Mouse (Mus musculus) retina, adult 2 months (tissue): ENCODE results near the gene Abi3bp.
A peak's percentile ranks its signal among the peaks of the same experiment; 100 is the strongest.

Source experiments
- DNase-seq: peaks from one replicate; pipeline ENCODE4 v3.0.0-alpha.2; 2012; ENCODE audit warnings: low read depth, low spot score

Abi3bp gene

DNA sequence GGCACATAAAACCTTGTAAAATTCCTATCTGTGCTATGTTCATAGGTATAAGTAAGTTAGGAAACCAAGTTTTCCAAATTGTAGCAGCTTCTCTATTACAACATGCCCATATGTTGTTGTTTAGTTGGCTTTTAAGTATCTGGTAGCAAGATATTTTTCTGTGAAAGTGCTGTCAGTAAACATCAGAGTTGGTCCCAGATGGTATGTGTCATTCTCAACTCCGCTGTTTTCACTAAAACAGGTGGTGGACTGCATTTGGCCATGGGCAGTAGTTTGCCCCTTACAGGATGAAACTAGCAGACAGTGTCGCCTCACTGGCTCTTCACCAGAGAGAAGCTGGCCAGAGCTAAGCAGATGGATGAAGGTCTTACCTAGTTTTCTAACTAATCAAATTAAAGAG lies 26.3 kb downstream of the Abi3bp start:
- no peak for DNase-seq

DNA sequence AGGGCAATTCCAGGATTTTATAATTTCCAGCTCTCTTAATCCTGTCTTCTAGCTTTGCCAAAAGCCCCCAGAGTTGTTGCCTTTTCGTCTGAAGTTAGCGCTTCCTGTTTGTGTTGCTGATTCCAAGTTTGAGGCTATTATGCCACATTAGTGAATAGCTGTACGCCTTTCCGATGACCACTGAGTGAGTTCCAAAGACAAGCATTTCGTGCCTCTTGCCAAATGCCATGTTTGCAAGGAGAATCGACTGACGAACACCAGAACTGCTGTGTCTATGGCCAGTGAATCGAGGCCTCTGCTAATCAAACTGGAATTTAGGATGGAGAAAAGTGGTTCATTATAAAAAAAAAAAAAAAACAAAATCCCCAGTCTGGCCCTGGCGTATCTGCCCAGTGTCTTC lies 40.3 kb downstream of the Abi3bp start:
- no peak for DNase-seq

DNA sequence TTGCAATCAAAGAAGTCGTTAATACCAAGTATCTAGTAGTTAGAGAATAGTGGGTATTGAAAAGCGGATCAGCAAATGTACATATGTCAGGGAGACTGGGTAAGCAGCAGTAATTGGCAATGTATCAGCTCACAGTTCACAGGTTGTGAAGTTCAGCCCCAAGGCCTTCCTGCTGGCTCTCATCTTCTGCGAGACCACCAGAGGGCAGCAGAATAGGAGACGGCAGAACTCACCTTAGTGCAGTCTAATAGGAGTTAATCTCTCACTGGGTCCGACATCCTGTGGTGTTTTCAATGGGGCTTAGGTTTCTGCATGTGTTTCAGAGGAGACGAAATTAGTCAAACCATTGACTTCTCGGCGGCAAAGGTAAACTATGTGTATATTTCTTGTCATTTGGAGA lies 46.7 kb downstream of the Abi3bp start:
- no peak for DNase-seq

DNA sequence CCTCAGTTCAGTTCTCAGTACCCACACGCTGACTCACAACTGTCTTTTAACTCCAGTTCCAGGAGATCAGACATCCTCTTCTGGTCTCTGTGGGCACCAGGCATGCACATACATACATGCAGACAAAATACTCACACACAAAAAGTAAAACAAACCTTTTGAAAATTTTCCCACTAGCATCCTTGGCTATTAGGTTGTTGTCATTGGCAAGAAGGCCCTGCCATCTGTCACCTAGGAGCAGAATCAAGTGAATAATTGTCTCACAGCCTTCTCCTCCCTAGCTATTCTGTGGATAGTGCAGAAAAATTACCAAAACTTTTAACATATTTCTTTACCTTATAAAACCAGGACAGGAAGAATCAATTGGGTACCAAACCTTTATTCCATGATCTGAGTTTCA lies 48.8 kb downstream of the Abi3bp start:
- DNase-seq = no peak

DNA sequence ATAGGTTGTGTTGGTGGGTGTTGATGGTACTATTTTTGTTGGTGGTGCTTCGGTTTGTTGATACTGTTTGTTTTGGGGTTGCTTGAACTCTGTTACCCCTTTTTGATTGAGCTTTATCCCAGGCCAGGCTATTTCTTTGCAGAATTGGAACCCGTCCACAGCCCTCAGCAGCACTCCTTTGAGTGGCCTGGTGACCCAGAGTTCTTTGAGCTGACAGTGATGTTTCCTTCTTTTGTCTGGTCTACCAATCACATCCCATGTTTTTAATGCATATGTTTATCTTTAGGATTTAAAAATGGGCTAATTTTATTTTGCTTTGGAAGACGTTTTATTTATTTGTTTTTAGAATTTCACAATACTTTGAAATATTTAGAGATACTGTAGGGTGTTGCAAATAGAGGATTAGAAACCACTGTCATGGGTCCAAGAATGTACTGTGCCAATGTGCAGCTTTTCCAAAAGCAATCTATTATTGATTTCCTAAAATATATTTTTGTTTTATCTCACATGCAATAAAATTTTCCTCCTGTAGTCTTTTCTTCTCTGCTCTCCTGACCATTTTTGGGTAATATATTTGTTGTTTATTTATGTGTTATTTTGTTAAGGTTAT lies 50.5 kb downstream of the Abi3bp start:
- no peak for DNase-seq

DNA sequence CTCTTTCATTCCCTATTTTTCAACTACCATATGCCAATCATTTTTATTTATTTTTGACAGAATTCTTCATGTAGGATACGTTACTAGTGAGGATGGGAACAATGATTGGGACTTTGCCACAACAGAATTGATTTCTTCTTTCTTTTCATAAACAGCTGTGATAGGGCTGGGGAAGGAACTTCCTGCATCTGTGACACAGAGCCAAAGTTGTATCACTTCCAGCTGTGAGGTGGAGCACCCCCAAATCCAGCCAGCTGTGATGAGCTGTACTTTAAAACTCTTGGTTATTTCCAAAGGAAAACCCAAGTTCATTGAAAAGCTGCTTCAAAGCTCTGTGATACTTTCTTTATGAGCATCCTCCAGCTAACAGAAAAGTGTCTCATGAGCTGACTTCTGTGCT lies 101.9 kb downstream of the Abi3bp start:
- DNase-seq = no peak

DNA sequence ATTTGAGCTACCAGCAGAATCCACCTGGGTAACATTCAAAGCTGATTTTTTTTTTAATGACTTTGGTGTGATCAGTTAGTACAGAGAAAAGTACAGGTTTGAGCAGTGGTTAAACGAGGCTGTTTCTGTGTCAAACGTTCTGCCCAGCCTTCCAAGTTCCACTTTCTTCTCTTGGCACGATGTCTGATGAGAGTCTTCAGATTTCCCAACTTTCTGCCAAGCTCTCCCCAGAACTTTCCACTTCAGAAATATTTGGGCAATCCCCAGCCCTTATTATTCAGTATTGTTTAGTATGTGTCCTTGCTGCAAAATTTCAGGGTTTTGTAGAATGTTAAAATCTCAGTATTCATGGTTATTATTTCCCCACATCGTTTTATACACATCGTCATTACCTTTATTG lies 115.9 kb downstream of the Abi3bp start:
- no peak for DNase-seq

DNA sequence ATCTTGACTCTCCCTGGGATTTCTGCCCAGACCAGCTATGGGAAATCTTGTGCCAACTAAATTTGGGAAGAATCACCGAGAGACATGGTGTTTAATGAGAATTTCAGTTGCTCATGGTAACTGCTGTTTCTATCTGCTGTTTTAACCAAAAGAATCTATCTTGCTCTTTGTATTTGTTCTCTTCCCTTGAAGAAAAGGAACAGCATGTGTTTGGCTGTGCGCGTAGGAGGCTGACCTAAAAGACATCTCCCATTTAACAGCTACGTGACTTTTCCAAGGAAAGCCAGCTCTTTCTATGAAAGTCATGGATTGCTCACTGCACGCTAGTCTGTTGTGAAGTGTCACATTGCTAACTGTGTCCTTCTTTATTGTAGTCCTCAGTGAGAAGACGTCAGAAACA lies 117.2 kb downstream of the Abi3bp start:
- DNase-seq = no peak

DNA sequence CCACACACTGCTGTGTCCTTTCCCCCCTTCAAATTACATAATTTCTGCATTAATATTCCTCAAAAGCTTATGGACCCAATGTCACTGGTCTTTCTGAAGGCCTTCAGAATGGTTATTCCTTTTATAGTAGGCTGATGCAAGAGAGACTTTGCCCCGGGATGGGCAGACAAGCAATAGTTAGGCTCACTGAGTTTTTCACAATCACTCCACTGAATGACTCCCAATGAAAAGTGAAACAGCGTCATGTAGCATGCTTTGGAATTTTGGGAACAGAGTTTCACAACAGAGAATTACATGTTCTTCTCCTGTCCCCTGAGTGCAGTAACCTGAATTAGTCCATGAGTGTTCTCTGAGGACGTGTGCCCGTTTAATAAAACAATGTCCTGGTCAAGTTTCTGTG lies 120.7 kb downstream of the Abi3bp start:
- no peak for DNase-seq

DNA sequence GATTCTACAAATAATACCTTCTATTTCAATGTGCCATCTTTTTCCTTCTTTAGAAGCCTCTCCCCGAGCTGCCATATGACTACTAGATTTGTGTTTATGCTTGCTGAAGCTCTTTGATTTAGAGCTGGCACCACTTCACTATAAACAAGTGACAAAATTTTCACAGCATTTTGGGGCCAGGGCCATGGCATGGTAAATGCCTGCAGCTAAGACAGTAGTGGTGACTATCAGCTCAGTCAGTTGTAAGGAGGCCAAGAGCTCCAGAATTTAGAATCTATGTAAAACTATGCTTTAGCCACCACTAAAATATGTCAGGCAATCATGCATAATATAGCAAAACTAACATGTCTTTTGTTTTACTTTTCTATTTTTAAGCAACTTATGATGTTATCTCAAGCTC lies 124.7 kb downstream of the Abi3bp start:
- no peak for DNase-seq

DNA sequence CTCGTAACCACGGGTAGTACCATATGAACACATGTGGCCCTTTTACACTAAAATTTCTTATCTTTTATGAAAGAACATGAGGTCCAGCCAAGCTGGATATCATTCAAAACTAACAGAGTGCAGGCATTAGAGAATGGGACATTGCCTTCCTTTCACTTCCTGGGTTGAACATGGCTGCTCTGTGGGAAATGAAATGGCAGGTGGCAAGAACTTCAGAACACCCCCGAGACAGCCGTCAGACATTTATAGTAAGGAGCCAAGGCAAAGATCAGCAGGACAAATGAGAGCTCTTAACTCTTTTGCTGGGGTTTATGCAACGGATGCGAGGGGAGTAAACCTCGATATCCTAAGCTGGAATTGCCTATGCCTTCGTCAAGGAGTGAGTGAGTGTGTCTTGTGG lies 132.9 kb downstream of the Abi3bp start:
- no peak for DNase-seq

DNA sequence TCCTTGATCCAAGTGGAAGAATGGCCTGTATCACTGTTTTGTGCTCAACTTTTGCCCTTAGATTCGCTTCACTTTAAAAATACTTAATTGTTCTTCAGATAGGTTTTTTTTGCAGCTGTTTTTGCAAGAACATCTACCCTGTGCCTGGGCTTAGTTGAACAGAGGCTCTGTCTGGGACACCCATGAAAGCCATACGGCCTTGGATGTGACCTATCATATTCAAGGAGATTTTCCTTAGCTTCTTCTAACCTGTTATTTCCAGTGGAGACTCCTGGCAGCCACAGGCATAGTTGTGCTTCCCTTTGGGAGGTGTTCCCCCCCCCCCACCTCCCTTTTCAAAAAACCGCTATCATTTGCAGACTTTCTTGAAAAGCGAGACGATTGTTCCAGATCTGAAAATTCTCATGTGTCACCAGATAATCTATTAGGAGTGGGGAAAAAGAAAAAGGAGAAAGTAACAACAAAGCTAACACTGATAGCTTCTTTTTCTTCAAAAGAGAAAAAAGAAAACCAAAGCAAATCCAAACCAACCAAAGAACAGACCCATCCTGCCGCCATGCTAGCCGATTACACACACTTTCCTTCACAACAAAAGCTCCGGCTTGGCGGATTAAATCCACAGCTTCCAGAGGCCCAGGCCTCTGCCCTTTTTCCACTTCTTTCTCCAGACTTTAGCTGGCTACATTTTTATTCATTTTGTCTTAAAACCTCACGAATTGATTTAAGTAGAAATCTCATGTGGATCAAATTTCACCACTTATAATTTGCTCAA lies 133.6 kb downstream of the Abi3bp start:
- DNase-seq = no peak

DNA sequence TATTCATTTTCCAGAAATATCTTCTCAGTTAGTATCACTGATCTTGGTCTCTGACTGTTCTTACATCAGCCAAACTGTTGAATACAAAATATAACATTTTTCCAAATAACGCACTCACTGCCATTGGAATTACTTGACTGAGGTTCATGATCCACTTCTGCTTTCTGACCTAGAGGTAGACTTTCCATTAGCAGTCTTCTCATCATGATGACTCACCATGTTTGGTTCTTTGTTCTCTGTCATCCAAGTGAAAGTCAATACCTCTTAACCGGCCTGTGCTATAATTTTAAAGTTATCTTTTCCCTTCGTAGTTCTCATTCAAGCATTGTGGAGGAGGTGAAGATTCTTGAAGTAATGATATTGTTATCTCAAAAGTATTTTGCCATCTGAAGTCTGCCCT lies 160.9 kb downstream of the Abi3bp start:
- no peak for DNase-seq

DNA sequence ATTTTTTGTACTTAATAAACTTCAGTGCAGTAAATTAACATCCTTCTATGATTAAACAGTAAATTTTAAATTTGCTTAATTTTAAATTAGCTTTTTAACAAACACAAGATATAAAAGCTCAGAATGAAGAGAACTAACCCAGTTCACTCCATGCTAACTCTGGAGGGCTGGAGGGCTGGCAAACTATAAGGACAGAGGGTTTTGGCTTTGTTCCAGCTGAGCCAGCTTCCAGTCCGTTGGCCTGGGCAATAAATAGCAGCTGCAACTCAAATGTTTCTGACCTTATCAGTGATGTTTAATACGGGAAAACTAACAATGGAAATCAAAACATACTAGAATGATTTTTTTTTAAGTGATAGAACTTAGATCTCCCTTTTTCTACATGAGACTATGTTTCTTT lies 167.6 kb downstream of the Abi3bp start:
- no peak for DNase-seq

DNA sequence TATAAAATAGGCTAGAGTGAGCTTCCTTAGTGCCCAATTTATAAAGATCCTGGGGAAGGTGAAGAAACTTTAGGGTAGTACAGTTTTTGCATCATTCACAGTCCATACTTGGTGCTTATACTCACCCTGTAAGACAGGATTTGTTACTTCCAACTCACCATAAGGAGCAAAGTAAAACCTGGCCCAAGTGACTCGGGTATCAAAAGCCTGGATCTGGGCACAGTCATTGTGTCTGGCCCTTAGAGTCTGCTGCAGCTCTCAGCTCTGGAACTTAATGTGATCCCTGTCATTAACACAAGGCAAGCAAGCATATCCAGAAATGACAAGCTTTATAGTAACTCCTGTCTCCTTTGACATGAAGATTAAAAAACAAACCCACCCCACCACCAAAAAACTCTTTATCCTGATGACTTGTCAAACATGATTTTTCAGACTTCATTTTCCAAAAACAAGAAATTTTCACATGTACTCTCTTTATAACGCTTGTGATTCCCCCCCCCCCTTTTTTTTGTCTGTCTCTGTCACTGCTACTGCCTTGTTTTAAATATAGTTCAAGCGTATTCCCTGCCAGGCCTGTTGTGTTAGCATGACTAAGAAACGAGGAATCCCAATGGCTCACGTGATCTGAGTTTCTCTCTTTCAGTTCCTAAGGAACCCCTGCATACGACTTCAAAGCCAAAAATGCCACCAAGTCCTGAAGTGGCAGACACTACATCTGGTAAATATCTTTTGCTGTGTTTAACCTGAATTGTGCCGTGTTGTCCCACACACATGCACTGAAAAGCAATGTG lies 168.9 kb downstream of the Abi3bp start:
- no peak for DNase-seq

DNA sequence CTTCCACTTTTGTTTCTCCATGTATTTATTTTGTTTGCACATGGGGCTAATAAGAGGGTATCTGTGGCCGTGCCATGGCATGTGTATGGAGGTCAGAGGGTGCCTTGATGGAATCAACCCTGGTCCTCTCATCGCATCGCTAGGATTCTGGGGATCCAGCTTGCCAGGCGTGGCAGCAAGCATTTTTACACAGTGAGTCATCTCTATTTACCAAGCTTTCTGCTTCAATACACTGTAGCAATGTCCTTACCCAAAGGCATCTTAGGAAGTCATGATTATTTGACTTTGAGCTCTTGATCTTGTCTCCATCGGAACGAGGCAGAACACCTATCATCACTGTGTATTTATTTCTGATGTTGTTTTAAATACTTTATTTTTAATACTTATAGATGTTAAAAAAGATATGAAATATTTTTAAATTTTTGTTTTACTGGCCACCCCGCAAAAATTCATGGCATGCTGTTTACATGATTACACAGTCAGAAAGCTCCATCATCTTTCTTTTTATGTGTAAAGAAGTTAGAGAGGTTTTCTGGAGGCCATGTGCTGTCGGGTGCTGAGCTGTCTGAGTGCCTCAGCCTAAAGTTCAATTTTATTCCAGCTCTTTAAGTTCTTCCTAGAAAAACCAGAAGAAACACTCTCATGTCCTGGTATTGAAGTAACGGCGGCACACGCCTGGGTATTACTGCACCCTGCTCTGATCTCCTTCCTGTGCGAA lies 177.7 kb downstream of the Abi3bp start:
- no peak for DNase-seq

DNA sequence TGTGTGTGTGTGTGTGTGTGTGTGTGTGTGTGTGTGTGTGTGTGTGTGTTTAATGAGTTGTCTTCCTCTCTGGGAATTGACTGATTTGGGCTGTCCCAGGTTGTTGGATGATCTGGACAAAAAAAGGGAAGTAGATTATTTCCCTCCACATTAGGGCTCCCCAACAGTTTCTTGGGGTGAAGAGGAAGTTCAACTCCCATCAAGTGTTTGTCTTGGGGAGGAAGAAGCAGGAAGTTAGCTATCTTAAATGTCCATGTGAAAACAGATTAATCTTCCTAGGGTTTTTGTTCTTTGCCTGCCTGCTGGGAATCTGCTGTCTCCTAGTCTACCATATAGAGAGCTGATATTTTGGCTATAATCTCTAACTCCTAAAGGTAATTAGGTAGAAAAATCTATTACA lies 181.2 kb downstream of the Abi3bp start:
- no peak for DNase-seq

DNA sequence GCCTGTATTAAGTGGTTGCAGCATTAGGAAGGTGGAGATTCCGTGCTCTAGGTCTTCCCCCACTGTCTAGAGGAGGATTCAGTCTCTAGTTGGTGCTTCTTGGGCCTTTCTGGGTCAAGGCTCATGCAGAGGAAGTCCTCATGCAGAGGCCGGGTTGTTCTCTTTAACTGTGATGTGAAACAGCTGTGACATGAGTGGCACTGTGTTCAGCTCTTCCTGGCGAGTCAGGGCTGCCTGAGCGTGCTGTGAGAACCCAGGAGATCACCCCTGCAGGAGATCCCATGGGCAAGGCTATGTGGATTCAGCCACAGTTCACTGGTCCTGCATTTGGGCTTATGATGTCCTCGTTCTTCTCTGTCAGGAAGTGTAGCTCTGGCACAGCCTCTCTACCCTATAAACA lies 191.8 kb downstream of the Abi3bp start:
- DNase-seq = no peak

DNA sequence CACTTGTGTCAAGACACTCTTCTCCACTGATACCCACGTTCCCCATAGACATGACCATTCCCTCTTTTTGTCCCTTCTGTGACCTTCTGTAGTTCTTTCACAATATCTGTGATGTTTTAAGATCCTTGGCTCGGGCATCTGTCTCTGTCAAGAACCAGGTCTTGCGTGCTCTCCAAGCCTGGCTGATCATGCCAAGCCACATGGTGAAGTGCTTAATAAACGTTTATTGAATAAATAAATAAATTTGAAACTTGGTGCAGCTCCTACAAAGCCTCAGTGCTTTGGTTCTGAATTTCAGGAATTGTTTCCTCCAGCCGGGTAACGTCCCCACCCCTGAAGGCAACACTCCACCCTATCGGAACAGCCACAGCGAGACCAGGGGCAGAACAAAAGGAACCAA lies 193.3 kb downstream of the Abi3bp start:
- no peak for DNase-seq

DNA sequence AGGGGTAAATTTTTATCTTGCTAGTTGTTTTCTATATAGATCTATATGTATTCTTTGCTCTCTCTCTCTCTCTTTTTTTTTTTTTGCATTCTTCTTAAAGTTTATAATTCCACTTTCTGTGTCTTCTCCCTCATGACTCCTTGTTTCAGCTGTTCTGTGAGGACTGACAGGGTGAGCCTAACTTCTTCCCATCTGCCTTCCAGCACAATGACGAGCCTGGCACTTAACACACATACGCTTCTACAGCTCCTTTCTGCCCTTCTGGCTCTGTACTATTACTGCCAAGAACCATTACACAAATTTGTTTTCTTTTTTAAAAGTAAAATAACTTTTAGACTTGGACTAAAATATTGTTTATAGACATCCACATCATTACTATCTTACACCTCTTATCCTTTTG lies 195.7 kb downstream of the Abi3bp start:
- DNase-seq = no peak

DNA sequence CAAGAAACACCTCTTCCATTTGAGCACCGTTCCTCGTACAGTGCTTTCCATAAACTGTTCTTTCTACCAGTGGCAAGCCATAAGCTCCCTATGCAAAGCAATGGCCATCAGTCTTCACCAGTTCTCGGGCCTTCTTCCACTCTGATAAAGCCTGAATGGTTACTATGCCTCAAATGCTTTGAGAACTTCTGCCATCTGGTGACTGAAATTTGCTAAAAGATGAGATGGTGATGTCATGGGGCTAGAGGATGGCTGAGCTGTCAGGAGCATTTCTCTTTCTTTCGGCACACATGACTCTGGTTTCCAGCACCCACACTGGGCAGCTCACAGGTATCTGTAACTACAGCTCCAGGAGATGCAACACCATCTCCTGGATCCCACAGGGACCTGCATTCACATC lies 199.5 kb downstream of the Abi3bp start:
- peak; percentile 34 for DNase-seq

DNA sequence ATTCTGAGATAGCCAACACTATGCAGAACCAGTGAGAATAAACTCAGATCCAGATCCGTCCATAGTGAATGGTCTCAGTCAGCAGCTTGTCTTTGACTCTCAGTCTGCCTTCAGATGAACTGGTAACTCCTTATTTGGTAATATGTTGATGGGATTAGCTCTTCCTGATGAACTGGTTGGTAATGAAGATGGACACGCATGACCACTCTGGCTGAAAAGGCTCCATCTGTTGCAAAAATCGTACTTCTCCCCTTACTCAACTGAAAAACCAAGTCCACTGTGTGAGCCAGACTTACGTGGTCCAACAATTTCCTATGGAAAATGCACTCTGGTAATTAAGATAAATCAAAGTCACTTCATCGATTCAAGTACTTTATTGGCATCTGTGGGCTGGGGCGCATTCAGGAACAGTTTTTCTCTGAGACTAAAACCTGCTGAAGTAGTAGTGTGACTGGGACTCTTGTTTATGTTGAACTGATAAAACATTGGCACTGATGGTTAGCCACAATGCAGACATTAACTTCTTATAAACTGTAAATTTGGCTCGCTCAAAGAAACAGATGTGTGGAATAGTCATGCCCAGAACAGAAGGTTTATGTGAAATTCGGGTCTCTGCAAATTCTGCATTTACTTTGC lies 203.4 kb downstream of the Abi3bp start:
- DNase-seq = no peak
